Mouse (Mus musculus): ENCODE measurements at regions not wholly inside any gene's neighbourhood (a gene's known extent, or its start where the extent isn't known, plus 50 kb on each side); places are given as distances from the start of the nearest gene placed in this dataset.
"Not testable (repeated sequence)": the region's sequence is repeated elsewhere in the genome, so short reads cannot be mapped to it uniquely, and the experiment has no call there.

GRCm38 (mm10) chr4:6600766-6601367 lies 1638.0 kb downstream of the Car8 start:
- no peak for DNase-seq

DNA sequence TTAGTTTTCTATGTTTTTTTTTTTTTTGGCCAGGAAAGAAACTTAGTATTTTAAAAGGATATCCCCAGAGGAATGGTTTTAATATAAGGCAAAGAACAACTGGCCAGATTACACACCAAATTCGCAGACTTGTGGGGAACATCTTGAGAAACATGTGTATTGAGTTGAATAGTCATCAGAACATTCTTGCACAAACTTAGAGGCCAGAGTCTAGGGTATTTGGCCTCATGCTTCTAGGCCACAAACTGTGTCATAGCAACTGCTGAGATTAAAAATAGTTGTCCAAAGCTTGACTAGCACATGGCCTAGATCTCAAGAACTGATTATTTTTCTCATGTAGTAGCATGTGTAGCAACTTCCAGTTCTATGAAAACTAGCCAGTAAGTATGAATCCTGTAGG lies 1642.5 kb downstream of the Car8 start:
- DNase-seq = no peak

DNA sequence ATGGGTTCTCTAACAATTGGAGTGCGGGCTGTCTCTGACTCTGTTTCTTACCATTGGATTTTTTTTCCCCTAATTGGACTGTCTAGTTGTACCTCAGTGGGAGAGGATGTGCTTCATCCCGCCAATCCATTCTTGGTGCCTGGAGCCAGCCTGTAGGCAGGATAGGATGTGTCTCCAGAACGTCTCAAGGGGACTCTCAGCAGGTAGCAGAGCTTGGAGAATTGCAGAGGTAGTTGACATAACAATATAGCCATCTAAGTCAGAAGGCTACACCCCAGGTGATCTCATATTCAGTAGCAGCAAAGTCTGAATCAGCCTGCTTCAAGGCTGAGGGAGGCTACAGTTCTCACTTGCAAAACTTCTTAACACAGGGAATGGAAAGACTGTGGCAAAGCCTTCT lies 1646.0 kb downstream of the Car8 start:
- DNase-seq = not testable (repeated sequence)

- peak; percentile 48 for DNase-seq
Observed at GRCm38 (mm10) chr4:6561604-6562357, 1677.1 kb downstream of the Car8 start.

- DNase-seq = no peak
Observed at GRCm38 (mm10) chr4:6539626-6540025, 1699.2 kb downstream of the Car8 start.

DNA sequence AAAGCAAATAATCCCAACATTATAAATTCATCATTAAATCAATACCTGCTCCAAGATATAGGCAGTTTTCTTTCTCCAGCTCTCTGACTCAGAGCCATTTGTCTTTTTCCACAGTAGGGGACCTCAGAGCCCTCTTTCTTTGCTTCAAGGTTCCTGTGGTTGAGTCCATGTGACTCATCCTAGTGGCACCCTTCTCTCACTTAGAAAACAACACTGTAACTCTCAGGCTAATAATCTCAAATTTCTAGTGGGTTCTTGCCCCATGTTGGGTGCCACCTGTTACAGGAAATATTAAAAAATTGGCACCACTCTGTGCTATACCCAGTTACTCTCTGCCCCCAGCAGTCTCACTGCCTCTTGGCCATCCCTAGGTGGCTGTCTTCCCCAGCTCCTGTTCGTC lies 1706.4 kb downstream of the Car8 start:
- no peak for DNase-seq

GRCm38 (mm10) chr4:6517626-6518025 lies 1721.2 kb downstream of the Car8 start:
- DNase-seq = no peak

- peak; percentile 74 for DNase-seq
Observed at GRCm38 (mm10) chr4:6514823-6515222, 1721.7 kb upstream of the Impad1 start.

GRCm38 (mm10) chr4:6513635-6514034 lies 1720.5 kb upstream of the Impad1 start:
- DNase-seq = no peak

- peak; percentile 87 for DNase-seq
Observed at GRCm38 (mm10) chr4:6512749-6513364, 1719.7 kb upstream of the Impad1 start.

GRCm38 (mm10) chr4:6508091-6508490 lies 1714.9 kb upstream of the Impad1 start:
- DNase-seq = no peak

Measured in lung, postnatal 14 days (tissue).